Mouse (Mus musculus): Measurements from ENCODE around the gene Slc35e1. TPM values are rescaled to one million over a fixed set of nuclear protein-coding genes. Genes with fewer than 3 reads are reported as not detected.

Slc35e1 gene
- 21.1 and 24.2 TPM in 2 replicates for polyA plus RNA-seq (2015; fragmentation: Nextera tagmentation; extraction: Ambion mirVana)

- Histone ChIP-seq H3K36me3 (peaks cover 24% of the 10 kb centered on the region), H3K9me3 (no peaks in the 10 kb centered on the region), H3K27ac (peak within 1 kb of the TSS; percentile 86), H3K4me3 (replicated peaks) (peak within 1 kb of the TSS; percentile 93), H3K4me1 (peaks cover 20% of the 10 kb centered on the region), H3K9ac (peak within 1 kb of the TSS; percentile 88), H3K4me2 (peak within 1 kb of the TSS; percentile 87), H3K27me3 (replicated peaks) (no peaks in the 10 kb centered on the region)
- under 1% methylated on average over 98 of the region's 98 CpGs for WGBS
- ATAC-seq (ENCODE audit: insufficient read depth, low FRiP score, low read depth): peak; percentile 19; the same call in 1 of the 2 replicates
These were observed at the start of gene Slc35e1 for GRCm38 (mm10) chr8:72491680-72492621. Gene Slc35e1 (minus strand): TSS chr8:72492614.

- Histone ChIP-seq H3K4me3 (replicated peaks) (no peak overlapping the region), H3K4me2 (no peak overlapping the region), H3K4me1 (no peaks in the 10 kb centered on the region), H3K9ac (no peak overlapping the region), H3K27me3 (replicated peaks) (no peaks in the 10 kb centered on the region), H3K9me3 (no peaks in the 10 kb centered on the region), H3K36me3 (0 out of 2 replicates have a peak, but pooled peaks cover 5% of the 10 kb centered on the region), H3K27ac (no peak overlapping the region)
- ATAC-seq (ENCODE audit: insufficient read depth, low FRiP score, low read depth): no peak
These were observed 46.8 kb upstream of the Slc35e1 start for GRCm38 (mm10) chr8:72539234-72539633.

- Histone ChIP-seq H3K4me3 (replicated peaks) (no peak overlapping the region), H3K9ac (no peak overlapping the region), H3K9me3 (no peaks in the 10 kb centered on the region), H3K27ac (no peak overlapping the region), H3K36me3 (no peaks in the 10 kb centered on the region), H3K4me1 (no peaks in the 10 kb centered on the region), H3K27me3 (replicated peaks) (no peaks in the 10 kb centered on the region), H3K4me2 (no peak overlapping the region)
- no peak for ATAC-seq (ENCODE audit: insufficient read depth, low FRiP score, low read depth)
- 89% methylated on average over 3 of the region's 3 CpGs for WGBS
These were observed 42.5 kb upstream of the Slc35e1 start for GRCm38 (mm10) chr8:72534888-72535287.

- no peaks in the 10 kb centered on the region for H3K36me3 ChIP-seq
- no peaks in the 10 kb centered on the region for H3K9me3 ChIP-seq
- 87% methylated on average over 1 of the region's 1 CpGs for WGBS
- no peak for ATAC-seq (ENCODE audit: insufficient read depth, low FRiP score, low read depth)
- no peaks in the 10 kb centered on the region for H3K4me1 ChIP-seq
- H3K4me3 ChIP-seq (replicated peaks): no peak overlapping the region
- H3K27ac ChIP-seq: no peak overlapping the region
- no peak overlapping the region for H3K9ac ChIP-seq
- no peak overlapping the region for H3K4me2 ChIP-seq
- no peaks in the 10 kb centered on the region for H3K27me3 ChIP-seq (replicated peaks)
These were observed 39.7 kb upstream of the Slc35e1 start for GRCm38 (mm10) chr8:72532103-72532502.

GRCm38 (mm10) chr8:72521888-72522287 is 29.5 kb upstream of the Slc35e1 start:
- H3K4me1 ChIP-seq: 0 out of 2 replicates have a peak, but pooled peaks cover 6% of the 10 kb centered on the region
- no peak overlapping the region for H3K9ac ChIP-seq
- no peak overlapping the region for H3K4me2 ChIP-seq
- no peaks in the 10 kb centered on the region for H3K27me3 ChIP-seq (replicated peaks)
- no peak overlapping the region for H3K4me3 ChIP-seq (replicated peaks)
- no peaks in the 10 kb centered on the region for H3K9me3 ChIP-seq
- 0 out of 2 replicates have a peak, but pooled peaks cover 4% of the 10 kb centered on the region for H3K36me3 ChIP-seq
- no peak overlapping the region for H3K27ac ChIP-seq
- no peak for ATAC-seq (ENCODE audit: insufficient read depth, low FRiP score, low read depth)

GRCm38 (mm10) chr8:72517421-72517988 is 25.1 kb upstream of the Slc35e1 start:
- Histone ChIP-seq H3K4me1 (0 out of 2 replicates have a peak, but pooled peaks cover 6% of the 10 kb centered on the region), H3K27me3 (replicated peaks) (no peaks in the 10 kb centered on the region), H3K9ac (no peak overlapping the region), H3K36me3 (no peaks in the 10 kb centered on the region), H3K9me3 (no peaks in the 10 kb centered on the region), H3K4me3 (replicated peaks) (no peak overlapping the region), H3K27ac (no peak overlapping the region), H3K4me2 (no peak overlapping the region)
- WGBS: 66% methylated on average over 7 of the region's 7 CpGs
- no peak for ATAC-seq (ENCODE audit: insufficient read depth, low FRiP score, low read depth)

- no peak for ATAC-seq (ENCODE audit: insufficient read depth, low FRiP score, low read depth)
- WGBS: 82% methylated on average over 1 of the region's 1 CpGs
These were observed 20.7 kb upstream of the Slc35e1 start for GRCm38 (mm10) chr8:72513158-72513557.

GRCm38 (mm10) chr8:72512648-72513047 is 20.2 kb upstream of the Slc35e1 start:
- no peaks in the 10 kb centered on the region for H3K27me3 ChIP-seq (replicated peaks)
- WGBS: 85% methylated on average over 1 of the region's 1 CpGs

More at GRCm38 (mm10) chr8:72513158-72513557, 20.7 kb upstream of the Slc35e1 start:
- no peaks in the 10 kb centered on the region for H3K36me3 ChIP-seq
- H3K27me3 ChIP-seq (replicated peaks): no peaks in the 10 kb centered on the region
- H3K4me3 ChIP-seq (replicated peaks): no peak overlapping the region
- 0 out of 2 replicates have a peak, but pooled peaks cover 2% of the 10 kb centered on the region for H3K4me1 ChIP-seq
- H3K9me3 ChIP-seq: no peaks in the 10 kb centered on the region
- no peak overlapping the region for H3K9ac ChIP-seq
- no peak overlapping the region for H3K4me2 ChIP-seq
- H3K27ac ChIP-seq: no peak overlapping the region

GRCm38 (mm10) chr8:72507505-72507904 is 15.1 kb upstream of the Slc35e1 start:
- H3K27ac ChIP-seq: no peak overlapping the region
- WGBS: 78% methylated on average over 1 of the region's 1 CpGs

More at GRCm38 (mm10) chr8:72512648-72513047, 20.2 kb upstream of the Slc35e1 start:
- Histone ChIP-seq H3K4me2 (no peak overlapping the region), H3K9me3 (no peaks in the 10 kb centered on the region), H3K27ac (no peak overlapping the region), H3K4me1 (no peaks in the 10 kb centered on the region; the same call in 1 of the 2 replicates), H3K36me3 (no peaks in the 10 kb centered on the region), H3K9ac (no peak overlapping the region), H3K4me3 (replicated peaks) (no peak overlapping the region)
- ATAC-seq (ENCODE audit: insufficient read depth, low FRiP score, low read depth): no peak

GRCm38 (mm10) chr8:72504637-72505314 is 12.4 kb upstream of the Slc35e1 start:
- Histone ChIP-seq H3K9ac (no peak overlapping the region), H3K4me1 (peaks cover 4% of the 10 kb centered on the region), H3K27me3 (replicated peaks) (no peaks in the 10 kb centered on the region), H3K27ac (no peak overlapping the region), H3K4me3 (replicated peaks) (no peak overlapping the region), H3K4me2 (no peak overlapping the region), H3K36me3 (no peaks in the 10 kb centered on the region), H3K9me3 (no peaks in the 10 kb centered on the region)
- ATAC-seq (ENCODE audit: insufficient read depth, low FRiP score, low read depth): no peak

More at GRCm38 (mm10) chr8:72507505-72507904, 15.1 kb upstream of the Slc35e1 start:
- Histone ChIP-seq H3K36me3 (no peaks in the 10 kb centered on the region), H3K4me1 (peaks cover 4% of the 10 kb centered on the region), H3K27me3 (replicated peaks) (no peaks in the 10 kb centered on the region), H3K9me3 (no peaks in the 10 kb centered on the region), H3K4me3 (replicated peaks) (no peak overlapping the region), H3K9ac (no peak overlapping the region), H3K4me2 (no peak overlapping the region)
- no peak for ATAC-seq (ENCODE audit: insufficient read depth, low FRiP score, low read depth)

GRCm38 (mm10) chr8:72504137-72504536 is 11.7 kb upstream of the Slc35e1 start:
- Histone ChIP-seq H3K36me3 (no peaks in the 10 kb centered on the region), H3K27ac (no peak overlapping the region), H3K4me3 (replicated peaks) (no peak overlapping the region), H3K9me3 (no peaks in the 10 kb centered on the region), H3K4me1 (peaks cover 4% of the 10 kb centered on the region), H3K9ac (no peak overlapping the region), H3K27me3 (replicated peaks) (no peaks in the 10 kb centered on the region), H3K4me2 (no peak overlapping the region)
- ATAC-seq (ENCODE audit: insufficient read depth, low FRiP score, low read depth): no peak

Measured in stomach, embryonic 15.5 days (tissue).